Mouse (Mus musculus): Measurements from ENCODE around the gene Gnai2. TPM values are rescaled to one million over a fixed set of nuclear protein-coding genes. Genes with fewer than 3 reads are reported as not detected.
"Not testable (repeated sequence)": the region's sequence is repeated elsewhere in the genome, so short reads cannot be mapped to it uniquely, and the experiment has no call there.

Gnai2 gene
- polyA plus RNA-seq, 2 experiments from 2014 or later: 176 to 181 TPM

- no peak for ATAC-seq
Measured at GRCm38 (mm10) chr9:107567702-107568319, 67.4 kb downstream of the Gnai2 start, which contains the start of gene Hyal2. Gene Hyal2, plus strand, starts transcription at chr9:107567945.

- no peak for ATAC-seq
Measured at GRCm38 (mm10) chr9:107566855-107567254, 68.3 kb downstream of the Gnai2 start.

GRCm38 (mm10) chr9:107566041-107566709 is 69.0 kb downstream of the Gnai2 start:
- no peak for ATAC-seq

GRCm38 (mm10) chr9:107565556-107565955 is 69.6 kb downstream of the Gnai2 start:
- not testable (repeated sequence) for ATAC-seq

Other genes with a start within 250 kb of the Gnai2 start
- gene Cacna2d2, start 235.8 kb downstream of the Gnai2 start, polyA plus RNA-seq (2017; shearing (Covaris generic)): under 1 TPM; 0.16 to 0.41 TPM
- gene Tmem115, start 101.4 kb downstream of the Gnai2 start, polyA plus RNA-seq (2017; shearing (Covaris generic)): 10 to 100 TPM; 19.3 to 24.9 TPM
- gene Cyb561d2, start 93.2 kb downstream of the Gnai2 start, polyA plus RNA-seq (2017; shearing (Covaris generic)): 10 to 100 TPM; 65.7 to 82.2 TPM
- 10 to 100 TPM; 44.5 to 45.2 TPM for gene Nprl2, start 93.1 kb downstream of the Gnai2 start, polyA plus RNA-seq (2017; shearing (Covaris generic))
- gene Zmynd10, start 88.1 kb downstream of the Gnai2 start, polyA plus RNA-seq (2017; shearing (Covaris generic)): 1 to 10 TPM in 1 of 2 experiments, under 1 TPM in 1; 0.83 to 3.2 TPM
- 10 to 100 TPM; 74.8 to 81.7 TPM for gene Rassf1, start 83.8 kb downstream of the Gnai2 start, polyA plus RNA-seq (2017; shearing (Covaris generic))
- 1 to 10 TPM; 7.3 to 7.8 TPM for gene Tusc2, start 72.1 kb downstream of the Gnai2 start, polyA plus RNA-seq (2017; shearing (Covaris generic))
- gene Hyal2, start 67.4 kb downstream of the Gnai2 start, polyA plus RNA-seq (2017; shearing (Covaris generic)): 10 to 100 TPM; 10.2 to 12.8 TPM
- 1 to 10 TPM; 4.1 to 4.3 TPM for gene Hyal1, start 58.4 kb downstream of the Gnai2 start, polyA plus RNA-seq (2017; shearing (Covaris generic))
- 10 to 100 TPM; 16.6 to 21.7 TPM for gene Naa80, start 56.5 kb downstream of the Gnai2 start, polyA plus RNA-seq (2017; shearing (Covaris generic))
- under 1 TPM; 0.25 to 0.90 TPM for gene Hyal3, start 54.5 kb downstream of the Gnai2 start, polyA plus RNA-seq (2017; shearing (Covaris generic))
- 10 to 100 TPM; 28.7 to 33.8 TPM for gene Ifrd2, start 47.7 kb downstream of the Gnai2 start, polyA plus RNA-seq (2017; shearing (Covaris generic))
- gene Sema3b, start 26.1 kb downstream of the Gnai2 start, polyA plus RNA-seq (2017; shearing (Covaris generic)): not detected
- gene Slc38a3, start 34.2 kb upstream of the Gnai2 start, polyA plus RNA-seq (2017; shearing (Covaris generic)): not detected
- 1 to 10 TPM in 1 of 2 experiments, not detected in 1; 1.1 TPM for gene Gnat1, start 44.3 kb upstream of the Gnai2 start, polyA plus RNA-seq (2017; shearing (Covaris generic))
- gene Sema3f, start 75.1 kb upstream of the Gnai2 start, polyA plus RNA-seq (2017; shearing (Covaris generic)): not detected
- gene Rbm5, start 135.6 kb upstream of the Gnai2 start, polyA plus RNA-seq (2017; shearing (Covaris generic)): 100 to 1,000 TPM; 299 to 310 TPM
- gene Rbm6, start 237.9 kb upstream of the Gnai2 start, polyA plus RNA-seq (2017; shearing (Covaris generic)): 10 to 100 TPM; 76.4 to 81.0 TPM

Data from activated CD4-positive, CD25-positive, alpha-beta regulatory T cell, adult 4 months (primary cell).